Mouse (Mus musculus) forebrain, embryonic 16.5 days (tissue): Measurements from ENCODE around the gene Satb2. TPM values are rescaled to one million over a fixed set of nuclear protein-coding genes. Genes with fewer than 3 reads are reported as not detected.

Experiments used
- ATAC-seq: fragments of 200-750 bp; cut with Nextera tagmentation; 2 replicates; pipeline ENCODE4 v1.8.0; 2017; ENCODE audit warnings: mild to moderate bottlenecking, moderate library complexity
- H3K27ac ChIP-seq: fragments of 300-500 bp; sonication (generic); 2 replicates; pipeline ENCODE4 v1.5.1; 2014; ENCODE audit warnings: low read length, control low read depth
- H3K27me3 ChIP-seq: fragments of 300-500 bp; sonication (generic); replicated peaks from 2 replicates; pipeline ENCODE4 v1.6.1; 2014; ENCODE audit warnings: low read length; ENCODE audit not compliant: control insufficient read depth, insufficient read depth
- H3K36me3 ChIP-seq: fragments of 300-500 bp; sonication (generic); 2 replicates; pipeline ENCODE4 v1.6.1; 2014; ENCODE audit not compliant: control insufficient read depth, insufficient read depth
- H3K4me1 ChIP-seq: fragments of 300-500 bp; sonication (generic); replicated peaks from 2 replicates; pipeline ENCODE4 v1.6.1; 2014; ENCODE audit warnings: low read length; ENCODE audit not compliant: control insufficient read depth, insufficient read depth
- H3K4me2 ChIP-seq: fragments of 300-500 bp; sonication (generic); 2 replicates; pipeline ENCODE4 v1.6.1; 2014; ENCODE audit warnings: mild to moderate bottlenecking, low read length, control low read depth
- H3K4me3 ChIP-seq: fragments of 300-500 bp; sonication (generic); replicated peaks from 2 replicates; pipeline ENCODE4 v1.5.1; 2014; ENCODE audit warnings: mild to moderate bottlenecking, low read length, control low read depth
- H3K9ac ChIP-seq: fragments of 300-500 bp; sonication (generic); replicated peaks from 2 replicates; pipeline ENCODE4 v1.6.1; 2014; ENCODE audit warnings: low read depth, low read length, control low read depth
- H3K9me3 ChIP-seq: fragments of 300-500 bp; sonication (generic); 2 replicates; pipeline ENCODE4 v1.6.1; 2016; ENCODE audit warnings: low read length; ENCODE audit not compliant: control insufficient read depth
- WGBS: fragments of 180-500 bp; shearing (Covaris S2); extraction: QIAGEN DNeasy Blood & Tissue Kit; methylation state at CpG from one replicate; pipeline ENCODE4 v1.1.7; 2014; 5-methylcytosine and 5-hydroxymethylcytosine counted together
- polyA plus RNA-seq: library from polyadenylated mRNA; unstranded; fragments of >200 nt; fragmentation: Nextera tagmentation; extraction: Ambion mirVana; gene quantifications from 2 replicates; pipeline ENCODE4 v1.2.1, GENCODE M21; 2015

Satb2 gene
- polyA plus RNA-seq, 1 experiment from 2014 or later, result 74.5 TPM

DNA sequence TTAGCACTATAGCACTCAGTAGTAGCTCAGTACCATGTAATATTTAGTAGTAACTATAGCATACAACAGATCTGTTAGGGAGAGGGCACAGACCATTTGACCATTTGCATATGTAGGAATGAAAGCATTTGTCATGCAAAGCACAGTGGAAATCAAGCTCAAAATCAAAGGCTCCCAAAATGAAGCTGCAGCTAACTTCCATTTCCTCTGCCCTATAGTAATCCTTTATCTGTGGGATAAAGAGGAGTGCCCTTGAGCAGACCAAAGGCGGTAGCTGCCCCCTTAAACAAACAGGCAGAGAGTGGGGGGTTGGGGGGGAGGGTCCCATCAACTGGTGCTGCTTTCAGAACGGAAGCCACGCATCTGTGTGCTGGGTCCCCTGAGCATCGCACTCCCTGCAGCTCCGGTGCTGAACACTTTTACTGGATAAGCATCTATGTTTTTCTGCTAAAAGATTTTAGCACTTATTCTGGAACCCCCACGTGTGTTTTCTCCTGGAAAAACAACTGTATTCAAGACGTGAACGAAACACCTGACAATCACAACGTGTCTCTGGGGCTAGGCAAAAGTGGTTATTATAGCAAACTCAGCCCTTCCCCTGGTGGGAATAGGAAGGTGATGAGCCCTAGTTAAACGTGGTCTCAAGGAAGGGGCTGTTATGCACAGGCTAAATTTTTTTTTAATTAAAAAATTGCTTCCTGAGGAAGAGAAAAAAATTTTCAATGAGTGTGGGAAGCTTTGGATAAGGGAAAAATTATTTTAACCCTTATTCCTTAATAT is 133.7 kb downstream of the Satb2 start:
- Histone ChIP-seq H3K4me2 (no peak overlapping the region), H3K9ac (no peak overlapping the region)
- 22% methylated on average over 10 of the region's 10 CpGs for WGBS

DNA sequence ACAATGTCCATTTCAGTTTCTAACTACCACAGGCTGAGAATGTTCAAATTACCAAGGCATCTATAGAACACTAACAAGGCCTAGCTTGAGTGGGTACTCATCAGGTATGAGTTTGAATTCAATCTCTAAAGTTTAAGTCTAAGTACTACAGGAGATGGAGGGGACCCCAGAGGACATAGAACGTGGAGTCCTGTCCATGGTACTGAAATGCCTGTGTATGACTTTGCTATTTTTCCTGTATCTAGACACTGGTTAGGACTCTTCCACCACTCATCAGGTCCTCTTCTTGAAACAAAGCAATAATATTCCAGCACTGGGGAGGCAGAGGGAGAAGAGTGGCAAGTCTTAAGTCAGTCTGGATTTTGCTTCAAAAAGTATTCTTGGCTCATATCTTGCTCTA is 139.5 kb downstream of the Satb2 start:
- no peaks in the 10 kb centered on the region for H3K9me3 ChIP-seq
- H3K4me1 ChIP-seq, result peaks cover 19% of the 10 kb centered on the region
- no peak overlapping the region for H3K4me3 ChIP-seq
- no peaks in the 10 kb centered on the region for H3K27me3 ChIP-seq
- no peak overlapping the region for H3K4me2 ChIP-seq
- no peak for ATAC-seq
- no peaks in the 10 kb centered on the region for H3K36me3 ChIP-seq
- WGBS, result 59% methylated on average over 1 of the region's 1 CpGs
- H3K27ac ChIP-seq, result no peak overlapping the region
- no peak overlapping the region for H3K9ac ChIP-seq

More for the DNA sequence above, 133.7 kb downstream of the Satb2 start:
- Histone ChIP-seq H3K27ac (no peak overlapping the region), H3K36me3 (no peaks in the 10 kb centered on the region), H3K4me1 (no peaks in the 10 kb centered on the region; the same call in none of the 2 replicates), H3K27me3 (no peaks in the 10 kb centered on the region), H3K9me3 (no peaks in the 10 kb centered on the region), H3K4me3 (no peak overlapping the region)
- no peak for ATAC-seq

DNA sequence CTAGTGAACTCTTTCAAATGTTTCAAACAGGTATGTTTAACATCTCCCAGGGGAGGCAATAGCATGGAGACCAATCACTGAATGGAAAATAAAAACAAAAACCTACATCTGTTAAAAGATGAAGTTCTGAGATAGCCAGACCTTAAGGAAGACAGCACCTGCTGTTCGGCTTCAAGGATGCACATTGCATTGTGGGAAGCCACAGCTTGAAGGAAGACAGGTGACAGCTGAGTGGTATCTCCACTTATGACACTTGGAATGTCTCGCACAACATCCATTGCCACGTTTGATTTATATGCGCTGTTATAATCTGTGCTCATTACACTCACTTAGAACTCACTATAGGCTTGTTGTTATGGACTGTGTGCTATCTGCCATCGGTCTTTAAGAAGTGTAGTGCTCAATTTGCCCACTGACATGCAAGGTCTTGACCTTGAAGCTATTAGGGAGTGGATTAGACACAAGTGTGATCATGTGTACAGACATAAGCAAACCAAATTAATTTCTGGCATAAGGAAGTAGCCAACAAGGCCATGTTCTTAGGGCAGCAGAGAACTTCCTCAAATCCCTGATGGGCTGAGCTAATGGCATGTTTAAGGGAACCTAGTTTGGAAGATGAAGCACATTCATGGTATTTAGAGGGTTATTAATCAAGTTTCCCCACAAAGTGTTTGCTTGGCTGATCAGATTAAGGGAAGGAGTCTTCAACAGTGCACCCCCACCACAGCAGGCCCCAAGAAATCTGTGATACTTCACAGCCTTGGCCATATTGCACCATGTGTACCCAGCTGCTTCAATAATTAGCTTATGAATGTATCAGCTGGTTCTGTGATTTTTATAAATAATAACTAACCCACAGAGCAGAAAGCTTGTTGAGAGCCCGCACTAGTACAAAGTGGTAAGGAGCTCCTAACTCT is 144.2 kb downstream of the Satb2 start:
- H3K4me2 ChIP-seq, result no peak overlapping the region
- H3K4me3 ChIP-seq, result no peak overlapping the region
- 0 out of 2 replicates have a peak, but pooled peaks cover 3% of the 10 kb centered on the region for H3K36me3 ChIP-seq
- no peaks in the 10 kb centered on the region for H3K9me3 ChIP-seq
- peaks cover 29% of the 10 kb centered on the region for H3K4me1 ChIP-seq
- WGBS, result 45% methylated on average over 6 of the region's 6 CpGs
- no peaks in the 10 kb centered on the region for H3K27me3 ChIP-seq
- peak overlapping the region; percentile 52 for H3K27ac ChIP-seq
- H3K9ac ChIP-seq, result no peak overlapping the region
- peak; percentile 64 for ATAC-seq

DNA sequence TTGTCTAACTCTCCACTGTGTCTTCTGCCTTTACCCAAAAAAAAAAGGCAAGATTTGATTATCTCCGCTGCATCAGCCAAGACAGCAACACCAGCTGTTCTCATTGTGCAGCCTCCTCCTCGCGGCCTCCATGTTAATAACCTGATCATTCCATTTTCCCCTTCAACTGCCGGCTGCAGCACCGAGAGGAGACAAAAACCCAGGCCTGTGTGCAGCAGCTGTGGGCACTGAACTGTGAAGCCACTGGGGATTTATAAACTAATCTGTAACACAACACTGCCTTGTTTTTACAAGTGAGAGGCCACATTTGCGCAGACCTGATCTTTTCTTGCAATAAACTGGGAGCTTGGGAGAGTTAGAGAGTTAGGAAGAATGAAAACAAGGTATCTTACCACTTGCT is 145.1 kb downstream of the Satb2 start:
- ATAC-seq, result peak; percentile 83
- WGBS, result 5% methylated on average over 6 of the region's 6 CpGs
- H3K4me2 ChIP-seq, result peak overlapping the region; percentile 25

DNA sequence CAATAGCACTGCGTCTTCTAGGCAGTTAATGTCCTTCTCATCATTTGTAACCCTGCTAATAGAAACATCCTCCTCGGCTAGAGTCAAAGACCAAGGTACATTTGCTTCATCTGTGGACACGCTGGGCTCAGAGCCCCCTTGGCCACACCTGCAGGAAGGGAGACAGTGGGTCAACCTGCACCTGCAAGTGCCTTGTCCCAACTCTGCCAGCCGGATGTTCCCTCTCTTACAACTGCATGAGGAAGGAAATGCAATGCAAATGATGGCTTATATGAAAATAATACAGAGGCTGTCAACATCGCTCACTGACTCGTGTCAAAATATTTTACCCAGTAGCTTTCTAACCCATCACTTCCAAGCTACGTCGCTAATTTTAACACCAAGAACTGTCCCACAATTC is 145.7 kb downstream of the Satb2 start:
- H3K9me3 ChIP-seq, result no peaks in the 10 kb centered on the region
- no peak overlapping the region for H3K4me3 ChIP-seq
- 0 out of 2 replicates have a peak, but pooled peaks cover 3% of the 10 kb centered on the region for H3K36me3 ChIP-seq
- H3K9ac ChIP-seq, result no peak overlapping the region
- WGBS, result 48% methylated on average over 8 of the region's 8 CpGs
- H3K4me2 ChIP-seq, result peak overlapping the region; percentile 25; the same call in 1 of the 2 replicates
- peak; percentile 29 for ATAC-seq
- peak overlapping the region; percentile 70 for H3K27ac ChIP-seq
- no peaks in the 10 kb centered on the region for H3K27me3 ChIP-seq
- peaks cover 29% of the 10 kb centered on the region for H3K4me1 ChIP-seq

More for the DNA sequence above, 145.1 kb downstream of the Satb2 start:
- H3K36me3 ChIP-seq, result 0 out of 2 replicates have a peak, but pooled peaks cover 3% of the 10 kb centered on the region
- no peak overlapping the region for H3K4me3 ChIP-seq
- H3K27me3 ChIP-seq, result no peaks in the 10 kb centered on the region
- H3K4me1 ChIP-seq, result peaks cover 29% of the 10 kb centered on the region
- no peak overlapping the region for H3K9ac ChIP-seq
- H3K27ac ChIP-seq, result peak overlapping the region; percentile 70
- no peaks in the 10 kb centered on the region for H3K9me3 ChIP-seq

DNA sequence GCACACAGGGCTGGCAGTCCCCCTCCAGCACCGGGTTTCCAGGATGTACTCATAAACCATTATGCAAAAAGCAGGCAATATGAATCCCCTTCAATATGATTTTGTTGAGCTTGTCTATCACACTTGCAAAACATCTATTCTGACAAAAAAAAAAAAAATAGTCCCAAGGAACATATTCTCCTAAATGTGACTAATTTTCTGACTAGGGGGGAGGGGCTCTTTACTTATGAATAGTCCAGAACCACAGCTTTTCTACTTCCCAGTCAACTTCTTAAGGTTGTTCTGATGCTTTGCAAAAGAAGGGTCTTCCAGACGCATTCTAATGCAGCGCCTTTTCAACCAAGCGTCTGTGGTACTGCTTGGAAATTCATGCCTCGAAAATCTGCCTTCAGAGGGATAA is 155.7 kb downstream of the Satb2 start:
- Histone ChIP-seq H3K4me1 (no peaks in the 10 kb centered on the region), H3K9me3 (no peaks in the 10 kb centered on the region), H3K36me3 (no peaks in the 10 kb centered on the region), H3K4me2 (no peak overlapping the region), H3K27ac (no peak overlapping the region), H3K27me3 (no peaks in the 10 kb centered on the region), H3K9ac (no peak overlapping the region), H3K4me3 (no peak overlapping the region)
- no peak for ATAC-seq
- WGBS, result 83% methylated on average over 5 of the region's 5 CpGs

DNA sequence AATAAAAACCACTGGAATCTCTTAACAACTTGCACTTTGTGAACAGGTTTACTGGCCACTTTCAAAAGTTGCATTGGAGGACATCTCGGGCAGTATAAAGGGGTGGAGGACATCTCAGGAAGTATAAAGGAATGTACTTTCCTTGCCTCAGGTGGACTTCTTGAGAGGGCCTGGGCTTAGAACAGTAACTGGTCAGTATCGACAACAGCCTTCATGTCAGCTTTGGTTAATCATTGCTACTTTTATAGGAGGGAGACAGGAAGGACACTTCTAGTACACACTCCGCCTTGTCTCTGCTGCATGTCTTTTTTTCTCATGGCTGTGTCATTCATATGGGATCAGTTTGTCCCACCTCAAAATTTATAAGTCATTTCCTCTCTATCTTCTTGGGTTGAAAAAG is 156.4 kb downstream of the Satb2 start:
- no peak overlapping the region for H3K4me2 ChIP-seq
- H3K4me3 ChIP-seq, result no peak overlapping the region
- H3K9ac ChIP-seq, result no peak overlapping the region
- no peak overlapping the region for H3K27ac ChIP-seq
- 90% methylated on average over 3 of the region's 3 CpGs for WGBS
- no peak for ATAC-seq
- H3K4me1 ChIP-seq, result no peaks in the 10 kb centered on the region; the same call in 1 of the 2 replicates
- no peaks in the 10 kb centered on the region for H3K27me3 ChIP-seq
- H3K36me3 ChIP-seq, result no peaks in the 10 kb centered on the region
- no peaks in the 10 kb centered on the region for H3K9me3 ChIP-seq

DNA sequence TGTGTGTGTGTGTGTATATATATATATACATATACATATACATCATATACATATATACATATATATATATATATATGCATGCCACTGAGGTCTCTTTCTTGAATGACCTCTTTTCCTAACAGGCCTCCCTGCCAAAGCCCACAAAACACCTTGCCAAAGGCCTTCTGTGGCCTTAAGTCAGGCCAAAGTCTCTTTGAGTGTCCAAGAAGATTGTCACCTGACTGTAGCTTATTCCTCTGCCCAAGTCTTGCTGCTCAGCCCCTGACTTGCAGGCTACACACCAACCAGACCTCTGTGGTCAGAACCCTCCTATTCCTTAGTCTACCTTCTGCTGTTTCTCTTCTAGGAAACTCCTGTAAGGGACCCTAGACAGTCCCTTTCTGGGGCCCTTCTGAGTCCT is 164.9 kb downstream of the Satb2 start:
- H3K4me2 ChIP-seq, result no peak overlapping the region
- H3K36me3 ChIP-seq, result no peaks in the 10 kb centered on the region
- no peaks in the 10 kb centered on the region for H3K9me3 ChIP-seq
- H3K9ac ChIP-seq, result no peak overlapping the region
- H3K27me3 ChIP-seq, result no peaks in the 10 kb centered on the region
- H3K4me1 ChIP-seq, result peaks cover 4% of the 10 kb centered on the region
- H3K4me3 ChIP-seq, result no peak overlapping the region
- ATAC-seq, result no peak
- H3K27ac ChIP-seq, result no peak overlapping the region

DNA sequence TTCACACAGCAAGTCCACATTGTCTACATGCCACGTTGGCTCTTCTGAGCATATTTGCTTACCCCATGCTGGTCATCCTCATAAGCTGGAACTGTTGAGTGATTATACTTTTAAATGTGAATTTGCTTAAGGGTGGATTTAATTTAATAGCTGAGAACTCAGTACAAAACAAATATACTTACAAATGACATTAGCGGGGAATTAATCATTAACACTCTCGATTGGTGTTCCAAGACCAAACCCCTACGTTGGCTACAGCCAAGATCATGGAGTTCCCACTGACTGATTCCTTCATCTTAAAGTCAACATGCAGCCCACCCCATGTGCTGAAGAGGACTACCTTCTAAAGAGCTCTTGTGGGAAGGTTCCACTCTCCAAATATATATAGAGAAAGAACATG is 165.5 kb downstream of the Satb2 start:
- no peak overlapping the region for H3K27ac ChIP-seq
- ATAC-seq, result no peak
- no peaks in the 10 kb centered on the region for H3K36me3 ChIP-seq
- peaks cover 4% of the 10 kb centered on the region for H3K4me1 ChIP-seq
- H3K9ac ChIP-seq, result no peak overlapping the region
- no peaks in the 10 kb centered on the region for H3K27me3 ChIP-seq
- WGBS, result 78% methylated on average over 4 of the region's 4 CpGs
- H3K4me3 ChIP-seq, result no peak overlapping the region
- H3K9me3 ChIP-seq, result no peaks in the 10 kb centered on the region
- no peak overlapping the region for H3K4me2 ChIP-seq
